Mouse (Mus musculus): Measurements from ENCODE around the gene Il2.

DNA sequence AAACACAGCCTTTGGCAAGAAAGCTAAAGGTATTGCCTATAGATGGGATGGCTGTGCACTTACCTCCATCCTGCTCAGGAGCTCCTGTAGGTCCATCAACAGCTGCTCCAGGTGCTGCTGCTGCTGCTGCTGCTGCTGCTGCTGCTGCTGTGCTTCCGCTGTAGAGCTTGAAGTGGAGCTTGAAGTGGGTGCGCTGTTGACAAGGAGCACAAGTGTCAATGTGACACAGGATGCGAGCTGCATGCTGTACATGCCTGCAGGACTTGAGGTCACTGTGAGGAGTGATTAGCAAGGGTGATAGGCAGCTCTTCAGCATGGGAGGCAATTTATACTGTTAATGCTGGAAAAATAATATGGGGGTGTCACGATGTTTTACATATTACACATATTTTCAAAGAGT lies at the start of gene Il2:
- TF ChIP-seq CTCF (IDR thresholded peaks at IDR 0.05; ENCODE audit: low read depth) (no peak), EP300 (IDR thresholded peaks at IDR 0.05; ENCODE audit: low read depth) (no peak)
